Comparison of ENCODE assay signal across 8 mouse cellular contexts in the genomic region with DNA sequence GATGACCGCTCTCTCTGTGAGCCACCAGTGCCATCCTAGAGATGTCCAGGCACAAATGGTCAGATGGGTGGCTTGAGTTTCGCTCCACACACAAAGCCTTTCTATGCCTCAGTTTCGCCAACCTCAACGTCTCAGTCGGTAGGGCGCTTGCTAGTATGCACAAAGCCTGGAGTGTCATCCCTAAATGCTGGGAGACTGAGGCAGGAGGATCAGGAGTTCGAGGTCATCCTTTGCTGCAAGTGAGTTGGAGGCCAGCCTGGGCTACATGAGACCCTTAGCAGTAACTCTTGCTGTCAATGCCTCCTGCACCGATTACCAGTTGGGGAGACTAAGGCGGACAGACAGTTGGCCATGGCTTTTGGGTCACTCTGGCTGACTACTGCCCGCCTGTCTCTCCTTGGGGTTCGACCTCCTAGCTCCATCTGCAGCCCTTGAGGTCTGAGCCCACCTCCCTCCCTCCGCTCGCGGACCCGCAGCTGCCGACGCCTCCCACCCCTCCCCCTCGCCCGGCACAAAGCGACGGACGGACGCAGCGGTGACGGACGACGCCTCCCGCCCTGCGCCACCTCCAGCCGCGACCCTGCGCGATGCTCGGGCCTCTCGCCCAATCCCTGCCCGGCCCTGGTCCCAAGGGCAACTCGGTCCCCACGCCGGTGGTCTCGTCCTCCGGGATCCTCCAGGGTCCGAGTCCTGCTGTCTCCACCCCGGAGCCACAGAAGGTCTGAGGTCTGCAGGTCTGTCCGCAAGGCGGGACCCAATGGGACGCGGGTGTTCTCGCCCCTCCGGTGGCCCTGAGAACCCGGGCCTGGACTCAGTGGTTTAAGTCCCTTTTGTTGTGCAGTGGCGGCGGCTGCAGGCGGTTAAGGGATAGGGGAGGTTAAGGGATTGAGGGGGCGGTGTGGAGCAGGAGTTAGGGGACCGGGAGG. TPM values are rescaled to one million over a fixed set of nuclear protein-coding genes. Genes with fewer than 3 reads are reported as not detected.
DNase-seq lines count a peak whose midpoint lies in the region; ATAC-seq lines count a peak whose summit lies in the region.

A gene (plus strand): TSS at position 502 of the 926 bp plus-strand sequence.

- peak within 1 kb of the TSS; percentile 76 for H3K9ac ChIP-seq in heart, embryonic 12.5 days

- peak within 1 kb of the TSS; percentile 58 for H3K4me3 ChIP-seq in heart, embryonic 12.5 days
- H3K4me3 ChIP-seq in midbrain, embryonic 10.5 days, result peak within 1 kb of the TSS; percentile 62

- no peaks in the 10 kb centered on the region for H3K9me3 ChIP-seq in heart, embryonic 12.5 days (replicated peaks)
- H3K9me3 ChIP-seq in midbrain, embryonic 10.5 days (replicated peaks), result no peaks in the 10 kb centered on the region

- H3K27ac ChIP-seq in heart, embryonic 12.5 days (ENCODE audit: poor library complexity, severe bottlenecking), result no peak within 1 kb of the TSS
- H3K27ac ChIP-seq in midbrain, embryonic 10.5 days (replicated peaks), result peak within 1 kb of the TSS; percentile 95

- peaks cover 25% of the 10 kb centered on the region for H3K36me3 ChIP-seq in heart, embryonic 12.5 days
- H3K36me3 ChIP-seq in midbrain, embryonic 10.5 days, result peaks cover 64% of the 10 kb centered on the region

- DNase-seq in left cerebral cortex, adult 18-20 months (ENCODE audit: low spot score in 2 of 2), result peak in 1 of 2 experiments; percentile 61
- no peak for DNase-seq in left cerebral cortex, adult 11 months (ENCODE audit: low spot score)
- peak; percentile 79 to 84 for DNase-seq in cerebellum, postnatal 14 days
- DNase-seq in layer of hippocampus, postnatal 14 days (ENCODE audit: low spot score in 2 of 2), result peak in 1 of 2 experiments; percentile 53
- peak; percentile 90 for DNase-seq in midbrain, embryonic 10.5 days (ENCODE audit: low spot score)
- no peak for DNase-seq in gastrocnemius, adult 18-20 months (ENCODE audit: low spot score)

- WGBS in heart, embryonic 12.5 days, result 9% methylated on average over 54 of the region's 55 CpGs
- WGBS in midbrain, embryonic 10.5 days, result 9% methylated on average over 50 of the region's 55 CpGs

- peaks cover 30% of the 10 kb centered on the region for H3K27me3 ChIP-seq in heart, embryonic 12.5 days (replicated peaks)
- H3K27me3 ChIP-seq in midbrain, embryonic 10.5 days (ENCODE audit: low read depth, poor library complexity, severe bottlenecking), result peaks cover 21% of the 10 kb centered on the region; the same call in 1 of the 2 replicates

- peak; percentile 54; the same call in 1 of the 2 replicates for ATAC-seq in heart, embryonic 12.5 days (ENCODE audit: insufficient number of reproducible peaks, low FRiP score)
- no peak for ATAC-seq in monocyte, adult 5-6 weeks (replicated peaks; ENCODE audit: insufficient number of reproducible peaks, low FRiP score, low TSS enrichment, poor library complexity, severe bottlenecking)

- H3K4me2 ChIP-seq in heart, embryonic 12.5 days, result peak within 1 kb of the TSS; percentile 96

- peaks cover 37% of the 10 kb centered on the region for H3K4me1 ChIP-seq in heart, embryonic 12.5 days (replicated peaks)
- H3K4me1 ChIP-seq in midbrain, embryonic 10.5 days, result peaks cover 50% of the 10 kb centered on the region

RNA-seq across cellular contexts. Expression of the gene that starts here (rescaled TPM):
- total RNA-seq in left cerebral cortex, adult 18-20 months (2021), result 10 to 100 TPM; 39.2 to 41.0 TPM
- polyA plus RNA-seq in heart, embryonic 12.5 days (2016; fragmentation: Nextera tagmentation; extraction: Ambion mirVana), result 7.2 and 9.2 TPM in 2 replicates
- total RNA-seq in layer of hippocampus, postnatal 14 days (2021), result 10 to 100 TPM; 38.9 to 44.9 TPM
- 68.4 and 103 TPM in 2 replicates for polyA plus RNA-seq in midbrain, embryonic 10.5 days (2016; fragmentation: Nextera tagmentation; extraction: Ambion mirVana)
- total RNA-seq in monocyte, adult 5-6 weeks (2017), result not detected in 3 replicates
- total RNA-seq in gastrocnemius, adult 18-20 months (2021), result under 1 TPM in 1 of 2 experiments, not detected in 1; 0.34 TPM

Comparison
In these comparisons a context has a peak if more than half of its experiments do, and no peak if none do; other contexts are left out.
1. RNA of the gene that starts here (total RNA-seq): 38.9 to 44.9 TPM in layer of hippocampus, postnatal 14 days and 39.2 to 41.0 TPM in left cerebral cortex, adult 18-20 months; 0.34 TPM in gastrocnemius, adult 18-20 months and not detected in monocyte, adult 5-6 weeks; every median in the first group is over 10 times any median in the second.
2. DNase-seq: peak in cerebellum, postnatal 14 days (2 of 2) and midbrain, embryonic 10.5 days (single experiment); none in left cerebral cortex, adult 11 months (single experiment) and gastrocnemius, adult 18-20 months (single experiment).